Mouse (Mus musculus): Measurements from ENCODE around the gene C1ql4.

- TF ChIP-seq CTCF (IDR thresholded peaks at IDR 0.05) (no peak), POLR2A (IDR thresholded peaks at IDR 0.05; ENCODE audit: insufficient read depth, low read depth, low read length) (no peak), EP300 (IDR thresholded peaks at IDR 0.05; ENCODE audit: insufficient read depth, low read depth, low read length) (no peak)
Observed at GRCm38 (mm10) chr15:99040920-99041856, 46.4 kb downstream of the C1ql4 start.

Data from heart, adult 2 months (tissue).